Mouse (Mus musculus) kidney, embryonic 16.5 days (tissue): ENCODE measurements around the gene Krt34. TPM values are rescaled to one million over a fixed set of nuclear protein-coding genes. Genes with fewer than 3 reads are reported as not detected.

Source experiments
- ATAC-seq: fragments of 200-750 bp; cut with Nextera tagmentation; 2 replicates; pipeline ENCODE4 v1.8.0; 2017; ENCODE audit warnings: moderate TSS enrichment; ENCODE audit not compliant: low FRiP score, low TSS enrichment
- H3K27ac ChIP-seq: fragments of 300-500 bp; sonication (generic); 2 replicates; pipeline ENCODE4 v1.5.1; 2014; ENCODE audit warnings: low read length
- H3K27me3 ChIP-seq: fragments of 300-500 bp; sonication (generic); 2 replicates; pipeline ENCODE4 v1.6.1; 2014; ENCODE audit warnings: low read length, control low read depth, mixed read lengths; ENCODE audit not compliant: insufficient read depth
- H3K36me3 ChIP-seq: fragments of 300-500 bp; sonication (generic); 2 replicates; pipeline ENCODE4 v1.6.1; 2014; ENCODE audit warnings: low read length, control low read depth, mixed read lengths; ENCODE audit not compliant: insufficient read depth
- H3K4me1 ChIP-seq: fragments of 300-500 bp; sonication (generic); 2 replicates; pipeline ENCODE4 v1.6.1; 2014; ENCODE audit warnings: low read length, control low read depth, mixed read lengths; ENCODE audit not compliant: insufficient read depth
- H3K4me2 ChIP-seq: fragments of 300-500 bp; sonication (generic); replicated peaks from 2 replicates; pipeline ENCODE4 v1.6.1; 2014; ENCODE audit warnings: low read depth, low read length
- H3K4me3 ChIP-seq: fragments of 300-500 bp; sonication (generic); 2 replicates; pipeline ENCODE4 v1.5.1; 2014; ENCODE audit warnings: mild to moderate bottlenecking, low read length
- H3K9ac ChIP-seq: fragments of 300-500 bp; sonication (generic); replicated peaks from 2 replicates; pipeline ENCODE4 v1.6.1; 2014; ENCODE audit warnings: low read length
- H3K9me3 ChIP-seq: fragments of 300-500 bp; sonication (generic); 2 replicates; pipeline ENCODE4 v1.6.1; 2016; ENCODE audit warnings: low read length, control low read depth
- WGBS: fragments of 180-500 bp; shearing (Covaris S2); extraction: QIAGEN DNeasy Blood & Tissue Kit; methylation state at CpG from one replicate; pipeline ENCODE4 v1.1.7; 2014; 5-methylcytosine and 5-hydroxymethylcytosine counted together
- polyA plus RNA-seq: library from polyadenylated mRNA; unstranded; fragments of >200 nt; fragmentation: Nextera tagmentation; extraction: Ambion mirVana; gene quantifications from 2 replicates; pipeline ENCODE4 v1.2.1, GENCODE M21; 2015

Krt34 gene
- polyA plus RNA-seq, 1 experiment from 2014 or later, result not detected

DNA sequence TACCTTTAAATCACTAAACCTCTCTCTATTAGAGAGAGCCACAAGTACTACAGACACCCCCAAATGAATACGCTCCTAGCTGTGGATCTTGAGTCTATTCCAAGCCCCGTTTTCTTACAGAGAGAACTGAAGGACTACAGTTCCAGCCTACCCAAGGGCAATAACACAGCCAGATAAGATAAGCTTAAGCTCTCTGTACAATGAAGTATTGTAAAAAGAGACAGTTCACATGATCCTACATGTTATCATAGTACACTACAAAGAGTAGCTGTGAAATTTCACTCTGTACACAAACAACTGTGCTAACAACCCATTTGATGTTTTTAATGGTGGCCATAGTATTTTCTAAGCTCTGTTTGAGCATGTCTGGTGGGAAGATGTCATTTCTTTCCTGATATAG is 5.8 kb upstream of the Krt34 start:
- Histone ChIP-seq H3K9ac (no peak overlapping the region), H3K4me1 (no peaks in the 10 kb centered on the region), H3K4me2 (no peak overlapping the region), H3K27me3 (no peaks in the 10 kb centered on the region), H3K27ac (no peak overlapping the region), H3K36me3 (no peaks in the 10 kb centered on the region), H3K9me3 (no peaks in the 10 kb centered on the region), H3K4me3 (no peak overlapping the region)
- no peak for ATAC-seq
- 93% methylated on average over 2 of the region's 2 CpGs for WGBS

DNA sequence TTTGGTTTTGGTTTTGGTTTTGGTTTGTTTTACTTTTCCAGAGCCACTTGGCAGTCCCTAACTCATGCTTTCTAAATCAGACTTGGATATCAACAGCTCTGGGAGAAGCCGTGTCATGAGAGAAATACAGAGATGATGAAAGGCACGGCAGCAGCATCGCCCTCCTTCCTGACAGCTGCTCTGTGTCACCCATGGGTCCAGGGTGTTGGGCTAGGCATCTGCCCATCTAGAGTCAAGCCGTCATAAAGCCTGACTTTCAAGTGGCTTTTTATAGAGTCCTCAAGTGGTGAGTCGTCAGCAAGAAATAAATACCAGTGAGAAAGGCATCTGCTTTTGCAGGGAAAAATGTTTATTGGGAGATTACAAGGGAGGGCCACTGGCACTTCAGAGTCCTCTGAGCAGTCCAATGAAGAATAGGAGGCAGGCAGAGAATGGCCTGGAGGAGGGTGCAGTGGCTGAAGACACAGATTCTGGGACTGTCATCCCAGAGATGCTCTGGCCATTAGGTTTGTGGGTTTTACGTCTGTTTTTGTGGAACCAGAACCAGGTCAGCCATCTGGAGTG is 5.0 kb upstream of the Krt34 start:
- H3K27me3 ChIP-seq, result no peaks in the 10 kb centered on the region
- 70% methylated on average over 6 of the region's 6 CpGs for WGBS
- no peaks in the 10 kb centered on the region for H3K9me3 ChIP-seq
- ATAC-seq, result no peak
- H3K36me3 ChIP-seq, result no peaks in the 10 kb centered on the region
- H3K27ac ChIP-seq, result no peak overlapping the region
- H3K4me1 ChIP-seq, result no peaks in the 10 kb centered on the region
- H3K4me3 ChIP-seq, result no peak overlapping the region
- no peak overlapping the region for H3K4me2 ChIP-seq
- H3K9ac ChIP-seq, result no peak overlapping the region

DNA sequence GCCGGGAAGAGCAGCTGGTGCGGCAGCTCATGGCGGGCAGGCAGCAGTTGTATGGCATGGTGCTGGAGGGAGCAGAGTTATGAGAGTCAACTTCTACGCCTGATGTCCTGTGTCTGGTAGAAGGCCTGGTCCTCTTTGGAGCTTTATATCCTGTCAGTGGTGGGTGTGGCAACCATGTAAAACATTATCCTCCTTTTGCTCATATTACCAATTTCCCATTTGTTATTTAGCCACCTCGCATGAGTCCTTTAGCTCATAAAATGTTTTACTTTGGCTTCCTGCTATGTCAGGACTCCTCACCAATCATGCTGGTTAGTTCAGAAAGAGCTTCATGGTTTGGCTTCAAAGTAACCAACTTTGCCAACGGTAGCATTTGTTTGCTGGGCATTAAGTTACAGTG is 11.6 kb downstream of the Krt34 start, which contains the start of gene Krt33b:
TSS of gene Krt33b (minus strand) at position 101 of the 400 bp plus-strand sequence.
- WGBS, result 84% methylated on average over 6 of the region's 6 CpGs
- Histone ChIP-seq H3K27me3 (no peaks in the 10 kb centered on the region), H3K4me2 (no peak within 1 kb of the TSS), H3K4me1 (no peaks in the 10 kb centered on the region), H3K4me3 (no peak within 1 kb of the TSS), H3K9me3 (no peaks in the 10 kb centered on the region), H3K9ac (no peak within 1 kb of the TSS), H3K27ac (no peak within 1 kb of the TSS), H3K36me3 (no peaks in the 10 kb centered on the region)
- no peak for ATAC-seq

DNA sequence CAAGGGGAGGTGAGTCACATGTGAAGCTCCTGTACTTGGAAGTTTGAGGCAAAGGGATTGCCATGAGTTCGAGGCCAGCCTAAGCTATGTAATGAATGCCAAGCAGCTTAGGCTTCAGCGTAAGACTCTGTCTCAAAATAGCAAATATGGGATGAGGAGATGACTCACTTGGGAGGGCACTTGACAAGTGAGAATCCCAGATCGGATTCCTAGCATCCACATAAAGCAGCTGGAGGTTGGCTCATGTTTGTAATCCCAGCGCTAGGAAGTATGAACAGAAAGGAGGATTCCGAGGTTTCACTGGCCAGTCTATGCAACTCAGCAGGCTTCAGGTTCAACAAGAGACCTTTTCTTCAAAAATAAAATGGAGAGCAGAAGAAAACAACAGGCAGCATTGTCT is 19.9 kb downstream of the Krt34 start:
- H3K9me3 ChIP-seq, result no peaks in the 10 kb centered on the region
- no peak overlapping the region for H3K27ac ChIP-seq
- WGBS, result 73% methylated on average over 5 of the region's 5 CpGs
- no peaks in the 10 kb centered on the region for H3K27me3 ChIP-seq
- H3K9ac ChIP-seq, result no peak overlapping the region
- no peaks in the 10 kb centered on the region for H3K36me3 ChIP-seq
- H3K4me2 ChIP-seq, result no peak overlapping the region
- no peak overlapping the region for H3K4me3 ChIP-seq
- no peaks in the 10 kb centered on the region for H3K4me1 ChIP-seq
- ATAC-seq, result no peak

DNA sequence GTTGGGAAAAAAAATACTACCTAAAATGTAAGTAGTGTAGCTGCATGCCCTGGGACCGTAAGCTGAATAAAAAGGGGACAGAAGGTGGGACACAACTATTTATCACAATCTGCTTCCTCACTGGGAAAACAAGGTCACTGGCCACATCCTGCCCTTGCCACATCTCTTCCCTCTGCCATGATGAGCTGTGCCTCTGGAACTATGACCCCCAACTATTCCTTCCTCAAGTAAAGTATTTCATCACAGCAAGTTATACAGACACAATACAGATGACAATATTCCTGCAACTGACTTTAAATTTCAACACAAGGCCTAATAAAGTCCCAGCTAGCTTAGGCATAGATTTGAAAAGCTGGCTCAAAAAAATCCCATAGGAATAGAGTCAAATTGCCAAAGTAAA is 21.9 kb downstream of the Krt34 start:
- no peak overlapping the region for H3K9ac ChIP-seq
- 63% methylated on average over 1 of the region's 1 CpGs for WGBS
- ATAC-seq, result no peak
- H3K27ac ChIP-seq, result no peak overlapping the region
- no peaks in the 10 kb centered on the region for H3K36me3 ChIP-seq
- H3K9me3 ChIP-seq, result no peaks in the 10 kb centered on the region
- no peak overlapping the region for H3K4me2 ChIP-seq
- no peaks in the 10 kb centered on the region for H3K27me3 ChIP-seq
- no peak overlapping the region for H3K4me3 ChIP-seq
- no peaks in the 10 kb centered on the region for H3K4me1 ChIP-seq

DNA sequence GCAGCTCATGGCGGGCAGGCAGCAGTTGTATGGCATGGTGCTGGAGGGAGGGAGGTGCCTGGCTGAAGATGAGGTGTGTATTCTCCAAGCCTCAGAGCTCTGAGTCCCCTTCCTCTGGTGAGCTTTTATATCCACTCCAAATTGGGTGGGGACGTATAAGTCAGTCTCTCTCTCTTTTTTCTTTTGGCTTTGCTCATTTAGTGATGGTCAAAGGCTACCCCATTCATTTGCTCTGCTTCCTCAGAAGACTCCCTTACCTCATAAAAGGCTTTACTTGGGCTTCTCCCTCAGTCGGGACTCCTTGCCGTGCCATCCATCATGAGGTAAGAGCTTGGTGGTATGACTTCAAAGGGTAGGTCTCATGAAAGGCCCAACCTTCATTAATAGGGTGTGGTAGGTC is 25.2 kb downstream of the Krt34 start, which contains the start of gene Krt33a:
TSS of gene Krt33a (minus strand) at position 101 of the 400 bp plus-strand sequence.
- WGBS, result 74% methylated on average over 4 of the region's 4 CpGs
- H3K36me3 ChIP-seq, result no peaks in the 10 kb centered on the region
- H3K4me3 ChIP-seq, result no peak within 1 kb of the TSS
- no peaks in the 10 kb centered on the region for H3K9me3 ChIP-seq
- no peak within 1 kb of the TSS for H3K4me2 ChIP-seq
- H3K27ac ChIP-seq, result no peak within 1 kb of the TSS
- no peak within 1 kb of the TSS for H3K9ac ChIP-seq
- H3K4me1 ChIP-seq, result no peaks in the 10 kb centered on the region
- H3K27me3 ChIP-seq, result no peaks in the 10 kb centered on the region
- ATAC-seq, result no peak

DNA sequence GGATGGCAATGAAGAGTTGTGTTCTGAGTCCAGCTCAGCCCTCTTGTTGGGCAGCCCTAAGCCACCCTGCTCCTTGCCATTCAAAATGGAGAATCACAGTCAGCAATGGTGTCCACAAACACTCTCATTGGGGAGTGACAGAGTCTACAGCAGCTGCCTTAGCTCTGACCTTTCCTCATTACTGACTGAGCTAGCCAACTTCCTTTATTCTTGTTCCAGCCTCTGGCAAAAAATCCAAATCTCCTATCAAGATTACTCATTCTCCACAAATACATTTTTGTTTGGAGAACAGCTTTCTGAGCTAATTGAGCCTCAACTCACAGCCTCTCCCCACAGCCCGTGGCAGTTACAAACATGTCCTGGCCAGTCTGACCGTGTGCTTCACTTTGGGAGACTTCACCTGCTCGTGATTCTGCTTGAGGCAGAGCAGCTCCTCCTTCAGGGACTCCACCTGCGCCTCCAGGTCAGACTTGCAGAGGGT is 27.6 kb downstream of the Krt34 start:
- Histone ChIP-seq H3K9me3 (no peaks in the 10 kb centered on the region), H3K9ac (no peak overlapping the region), H3K4me3 (no peak overlapping the region), H3K36me3 (no peaks in the 10 kb centered on the region), H3K4me2 (no peak overlapping the region), H3K4me1 (no peaks in the 10 kb centered on the region), H3K27ac (no peak overlapping the region), H3K27me3 (no peaks in the 10 kb centered on the region)
- no peak for ATAC-seq
- WGBS, result 56% methylated on average over 4 of the region's 4 CpGs

DNA sequence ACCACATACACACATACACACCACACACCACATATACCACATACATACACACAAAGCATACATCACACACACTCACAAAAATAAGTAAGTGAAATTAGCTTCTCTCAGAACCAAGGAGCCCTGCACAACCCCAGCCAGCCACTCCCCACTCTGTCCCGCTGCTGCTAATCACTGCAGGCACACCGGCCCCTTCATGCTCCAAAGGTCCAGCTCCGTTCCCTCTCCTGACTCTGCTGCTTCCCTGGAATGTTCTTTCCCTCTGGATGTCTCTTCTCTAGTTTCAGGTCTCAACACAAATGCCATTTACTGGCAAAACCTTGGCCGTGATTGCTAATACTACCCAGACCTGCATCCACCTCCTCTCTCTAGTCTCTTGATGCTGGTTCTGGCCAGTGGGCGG is 30.7 kb downstream of the Krt34 start:
- Histone ChIP-seq H3K36me3 (no peaks in the 10 kb centered on the region), H3K27me3 (no peaks in the 10 kb centered on the region), H3K4me2 (no peak overlapping the region), H3K9me3 (no peaks in the 10 kb centered on the region), H3K4me3 (no peak overlapping the region), H3K9ac (no peak overlapping the region), H3K4me1 (no peaks in the 10 kb centered on the region), H3K27ac (no peak overlapping the region)
- WGBS, result 45% methylated on average over 5 of the region's 5 CpGs
- peak; percentile 57; the same call in 1 of the 2 replicates for ATAC-seq

DNA sequence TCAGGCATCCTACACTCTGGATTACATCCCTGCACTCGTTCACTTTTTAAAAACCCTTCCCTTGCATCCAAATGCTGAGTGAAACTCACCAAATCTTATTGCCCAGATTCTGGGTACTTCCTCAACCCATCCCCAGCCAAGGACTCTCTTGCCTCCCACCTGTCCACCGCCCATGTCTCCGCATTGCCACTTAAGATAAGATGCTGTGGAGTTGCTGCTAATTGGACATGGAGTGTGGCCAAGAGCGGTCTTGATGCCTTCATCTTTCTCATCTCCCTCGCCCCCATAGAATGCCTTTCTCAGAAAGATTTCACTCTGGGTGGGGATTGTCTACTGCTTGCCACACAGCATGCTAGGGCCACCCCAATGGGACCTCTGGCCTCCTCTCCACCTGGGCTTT is 33.0 kb downstream of the Krt34 start:
- H3K27ac ChIP-seq, result no peak overlapping the region
- no peaks in the 10 kb centered on the region for H3K36me3 ChIP-seq
- WGBS, result 92% methylated on average over 5 of the region's 5 CpGs
- no peaks in the 10 kb centered on the region for H3K4me1 ChIP-seq
- H3K27me3 ChIP-seq, result no peaks in the 10 kb centered on the region
- no peak overlapping the region for H3K4me2 ChIP-seq
- H3K4me3 ChIP-seq, result no peak overlapping the region
- no peak overlapping the region for H3K9ac ChIP-seq
- no peaks in the 10 kb centered on the region for H3K9me3 ChIP-seq
- no peak for ATAC-seq

DNA sequence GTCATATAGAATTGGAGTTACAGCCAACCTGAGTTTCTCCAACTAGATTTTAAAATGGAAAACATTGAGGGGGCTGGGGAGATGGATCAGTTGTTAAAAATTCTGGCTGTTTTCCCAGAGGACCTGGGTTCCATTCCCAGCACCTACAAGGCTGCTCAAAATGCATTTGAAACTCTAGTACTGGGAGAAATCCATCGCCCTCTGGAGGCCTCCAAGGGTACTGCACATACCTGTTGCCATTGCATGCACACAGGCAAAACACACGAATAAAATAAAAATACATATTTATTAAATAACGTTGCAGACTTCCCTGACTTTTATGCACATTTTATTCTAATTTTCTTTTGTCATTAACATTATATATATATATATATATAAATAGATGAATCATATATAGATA is 34.7 kb downstream of the Krt34 start:
- Histone ChIP-seq H3K36me3 (no peaks in the 10 kb centered on the region), H3K27ac (no peak overlapping the region), H3K4me3 (no peak overlapping the region), H3K4me1 (no peaks in the 10 kb centered on the region), H3K4me2 (no peak overlapping the region), H3K27me3 (no peaks in the 10 kb centered on the region), H3K9ac (no peak overlapping the region), H3K9me3 (no peaks in the 10 kb centered on the region)
- 60% methylated on average over 3 of the region's 3 CpGs for WGBS
- ATAC-seq, result no peak
